Comparison of ENCODE assay signal across 21 mouse cellular contexts in the genomic region with DNA sequence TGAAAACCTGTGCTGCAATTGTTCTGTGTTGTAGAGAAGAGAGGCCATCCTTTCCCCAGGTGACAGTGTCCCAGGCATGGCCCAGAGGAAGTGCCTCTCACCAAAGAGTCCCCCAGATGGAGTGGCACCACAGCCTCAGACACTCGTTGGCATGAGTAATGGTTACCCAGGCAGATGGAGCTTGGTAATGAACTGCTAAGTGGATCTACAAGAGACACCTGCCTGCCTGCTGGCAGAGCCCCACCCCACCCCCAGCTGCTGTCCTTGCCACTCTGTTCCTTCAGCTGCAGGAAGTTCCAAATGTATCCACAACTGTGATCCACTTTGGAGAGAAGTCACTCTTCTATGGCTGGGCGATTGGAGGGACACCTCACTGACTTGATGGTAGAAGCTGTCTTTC.
DNase-seq lines count a peak whose midpoint lies in the region; ATAC-seq and TF ChIP-seq lines count a peak whose summit lies in the region.
"Had no signal": no experiment of that assay in that cellular context is flagged by ENCODE, and none has a peak within 500 bp of the region (broad histone marks: within the 10 kb centered on the region; RNA-seq: fewer than 3 reads in every experiment).

No protein-coding gene starts in this region.

- 53% methylated on average over 2 of the region's 2 CpGs for WGBS in limb, embryonic 12.5 days
- WGBS in limb, embryonic 10.5 days, result 55% methylated on average over 2 of the region's 2 CpGs
- WGBS in thymus, adult 2 months, result 45% methylated on average over 2 of the region's 2 CpGs

- no peak overlapping the region for H3K4me2 ChIP-seq in limb, embryonic 12.5 days
- H3K4me2 ChIP-seq: heart, embryonic 11.5 days; limb, embryonic 15.5 days; lung, embryonic 14.5 days; midbrain, embryonic 12.5 days had no signal

- H3K27me3 ChIP-seq in limb, embryonic 12.5 days, result no peaks in the 10 kb centered on the region
- no peaks in the 10 kb centered on the region for H3K27me3 ChIP-seq in limb, embryonic 10.5 days (ENCODE audit: low read depth, poor library complexity, severe bottlenecking)
- H3K27me3 ChIP-seq in thymus, adult 2 months (ENCODE audit: control insufficient read depth, insufficient read depth, low read length), result no peaks in the 10 kb centered on the region
- H3K27me3 ChIP-seq: limb, embryonic 15.5 days had no signal

- no peak for TF ChIP-seq CTCF in thymus, adult 2 months (IDR thresholded peaks at IDR 0.05; ENCODE audit: borderline replicate concordance, control insufficient read depth, extremely low read depth, insufficient read depth, low read length, poor library complexity)

- H3K4me3 ChIP-seq in limb, embryonic 12.5 days (replicated peaks), result no peak overlapping the region
- H3K4me3 ChIP-seq in limb, embryonic 10.5 days, result no peak overlapping the region
- H3K4me3 ChIP-seq in thymus, adult 2 months (ENCODE audit: control insufficient read depth, insufficient read depth, low read length), result no peak overlapping the region
- H3K4me3 ChIP-seq: embryonic facial prominence, embryonic 10.5 days; forebrain, embryonic 10.5 days; limb, embryonic 15.5 days; midbrain, embryonic 12.5 days had no signal

- no peaks in the 10 kb centered on the region for H3K36me3 ChIP-seq in limb, embryonic 12.5 days
- H3K36me3 ChIP-seq in limb, embryonic 10.5 days, result no peaks in the 10 kb centered on the region
- H3K36me3 ChIP-seq in thymus, adult 2 months (ENCODE audit: control insufficient read depth, insufficient read depth, low read length), result no peaks in the 10 kb centered on the region
- H3K36me3 ChIP-seq: embryonic facial prominence, embryonic 10.5 days; forebrain, embryonic 10.5 days; limb, embryonic 15.5 days; midbrain, embryonic 12.5 days had no signal

- TF ChIP-seq POLR2A in thymus, adult 2 months (IDR thresholded peaks at IDR 0.05; ENCODE audit: control insufficient read depth, extremely low read depth, insufficient read depth, low read length, poor library complexity), result no peak

- no peak overlapping the region for H3K27ac ChIP-seq in limb, embryonic 12.5 days
- no peak overlapping the region for H3K27ac ChIP-seq in limb, embryonic 10.5 days
- no peak overlapping the region for H3K27ac ChIP-seq in thymus, adult 2 months (ENCODE audit: control insufficient read depth, insufficient read depth, low read length)
- H3K27ac ChIP-seq: embryonic facial prominence, embryonic 10.5 days; forebrain, embryonic 10.5 days; limb, embryonic 15.5 days; liver, embryonic 14.5 days; midbrain, embryonic 12.5 days had no signal

- peak; percentile 15; the same call in 1 of the 2 replicates for ATAC-seq in limb, embryonic 12.5 days (ENCODE audit: insufficient number of reproducible peaks, insufficient read depth, low FRiP score, low TSS enrichment, low read depth)
- ATAC-seq: forebrain, postnatal 0 days; hindbrain, embryonic 16.5 days had no signal

- DNase-seq in cerebellum, postnatal 10 days, result peak; percentile 27 to 38
- DNase-seq in cerebellum, adult 9-11 months, result no peak
- no peak for DNase-seq in limb, embryonic 10.5 days (ENCODE audit: low spot score)
- DNase-seq in thymus, postnatal 10 days (ENCODE audit: low spot score in 2 of 2), result peak; percentile 9 to 12
- DNase-seq in thymus, adult 2 months, result no peak
- DNase-seq in thymus, postnatal 4 days, result peak; percentile 60
- no peak for DNase-seq in B cell, adult 2 months
- DNase-seq: adrenal gland, postnatal 25 days; cerebellum, adult 9-10 months; forebrain, postnatal 0 days; kidney, adult 11 months; kidney, postnatal 4 days; lung, embryonic 14.5 days had no signal

- no peak overlapping the region for H3K9ac ChIP-seq in limb, embryonic 12.5 days (replicated peaks)
- H3K9ac ChIP-seq: forebrain, postnatal 0 days; limb, embryonic 15.5 days; liver, embryonic 14.5 days; lung, embryonic 14.5 days; midbrain, embryonic 12.5 days had no signal

- H3K4me1 ChIP-seq in limb, embryonic 12.5 days (replicated peaks), result no peaks in the 10 kb centered on the region
- H3K4me1 ChIP-seq in limb, embryonic 10.5 days, result no peaks in the 10 kb centered on the region
- H3K4me1 ChIP-seq in thymus, adult 2 months (replicated peaks; ENCODE audit: control insufficient read depth, insufficient read depth, low read length), result no peaks in the 10 kb centered on the region
- H3K4me1 ChIP-seq: embryonic facial prominence, embryonic 10.5 days; forebrain, embryonic 10.5 days; limb, embryonic 15.5 days; midbrain, embryonic 12.5 days had no signal

- no peaks in the 10 kb centered on the region for H3K9me3 ChIP-seq in limb, embryonic 12.5 days
- no peaks in the 10 kb centered on the region for H3K9me3 ChIP-seq in limb, embryonic 10.5 days (replicated peaks)
- H3K9me3 ChIP-seq: embryonic facial prominence, embryonic 10.5 days; forebrain, embryonic 10.5 days; limb, embryonic 15.5 days; midbrain, embryonic 12.5 days had no signal

Comparison
In these comparisons a context has a peak if more than half of its experiments do, and no peak if none do; other contexts are left out.
1. DNase-seq: peak in cerebellum, postnatal 10 days (2 of 2), thymus, postnatal 10 days (2 of 2) and thymus, postnatal 4 days (single experiment); none in cerebellum, adult 9-11 months (single experiment), limb, embryonic 10.5 days (single experiment), thymus, adult 2 months (single experiment) and B cell, adult 2 months (0 of 2).